Mouse (Mus musculus) adipocyte (in vitro differentiated cells): ENCODE data around the gene Ssbp3.

Experiments
- DNase-seq: peaks from one replicate; pipeline ENCODE4 v3.0.0-alpha.2; 2016; ENCODE audit warnings: low spot score

Ssbp3 gene

GRCm38 (mm10) chr4:107097871-107098270 lies 187.4 kb downstream of the Ssbp3 start:
- DNase-seq: no peak

GRCm38 (mm10) chr4:107098375-107098774 lies 187.9 kb downstream of the Ssbp3 start:
- no peak for DNase-seq

GRCm38 (mm10) chr4:107098791-107099525 lies 188.5 kb downstream of the Ssbp3 start:
- no peak for DNase-seq
